Mouse (Mus musculus): ENCODE measurements at regions not wholly inside any gene's neighbourhood (a gene's known extent, or its start where the extent isn't known, plus 50 kb on each side); places are given as distances from the start of the nearest gene placed in this dataset.
A peak's percentile ranks its signal among the peaks of the same experiment; 100 is the strongest.

DNA sequence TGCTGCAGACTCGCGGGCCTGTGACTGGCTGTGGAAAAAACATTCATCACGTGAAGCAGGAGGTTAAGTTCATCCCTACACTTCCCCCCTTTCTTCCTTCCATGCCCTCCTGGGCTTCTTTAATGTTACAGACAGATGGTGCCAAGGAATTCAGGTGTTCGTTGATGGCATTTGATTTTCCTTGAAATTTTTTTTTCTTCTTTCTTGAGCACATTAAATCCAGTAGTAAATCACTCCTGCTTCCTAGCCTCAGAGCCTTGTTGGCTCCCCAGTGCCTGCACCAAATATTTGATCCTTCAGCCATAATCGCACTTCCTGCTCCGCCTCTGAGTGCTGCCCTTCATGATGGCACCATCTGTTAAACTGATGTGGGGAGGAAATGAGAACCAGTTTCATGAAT lies 184.8 kb downstream of the Cmpk2 start:
- Histone ChIP-seq H3K27ac (ENCODE audit: low read depth, low read length) (no peak overlapping the region), H3K9ac (ENCODE audit: low read length) (no peak overlapping the region), H3K9me3 (ENCODE audit: control insufficient read depth, low read length) (no peaks in the 10 kb centered on the region), H3K4me1 (replicated peaks; ENCODE audit: control insufficient read depth, insufficient read depth, low read length) (no peaks in the 10 kb centered on the region), H3K4me3 (ENCODE audit: low read depth, low read length) (no peak overlapping the region), H3K27me3 (ENCODE audit: control insufficient read depth, insufficient read depth, low read length) (no peaks in the 10 kb centered on the region), H3K36me3 (ENCODE audit: control insufficient read depth, insufficient read depth, low read length) (no peaks in the 10 kb centered on the region), H3K4me2 (ENCODE audit: low read depth, low read length, severe bottlenecking) (no peak overlapping the region)
- ATAC-seq (replicated peaks; ENCODE audit: low FRiP score) (no peak), DNase-seq (ENCODE audit: low spot score) (no peak)
- WGBS, result 84% methylated on average over 6 of the region's 6 CpGs

DNA sequence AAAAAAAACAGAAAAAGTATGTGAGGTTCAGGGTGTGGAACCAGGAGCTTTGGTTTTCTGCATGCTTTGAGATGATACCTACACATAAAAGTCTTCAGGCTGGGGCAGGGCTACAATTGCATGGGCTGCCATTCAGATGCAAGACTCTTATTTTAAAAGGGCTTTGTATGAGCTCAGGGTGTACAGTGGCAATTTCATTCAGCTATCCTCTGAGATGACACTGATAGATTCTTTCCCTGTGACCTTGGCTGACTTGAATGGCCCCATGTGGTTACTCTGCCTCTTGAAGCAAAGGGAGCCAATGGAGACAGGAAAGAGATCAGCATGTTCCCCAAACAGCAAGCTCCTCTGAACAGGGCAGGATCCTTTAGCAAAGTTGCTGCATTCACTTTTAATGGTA lies 177.1 kb downstream of the Cmpk2 start:
- H3K9ac ChIP-seq (ENCODE audit: low read length), result no peak overlapping the region
- no peaks in the 10 kb centered on the region for H3K9me3 ChIP-seq (ENCODE audit: control insufficient read depth, low read length)
- H3K4me2 ChIP-seq (ENCODE audit: low read depth, low read length, severe bottlenecking), result no peak overlapping the region
- H3K27ac ChIP-seq (ENCODE audit: low read depth, low read length), result no peak overlapping the region
- no peaks in the 10 kb centered on the region for H3K27me3 ChIP-seq (ENCODE audit: control insufficient read depth, insufficient read depth, low read length)
- H3K4me1 ChIP-seq (replicated peaks; ENCODE audit: control insufficient read depth, insufficient read depth, low read length), result no peaks in the 10 kb centered on the region
- ATAC-seq (replicated peaks; ENCODE audit: low FRiP score), result no peak
- no peaks in the 10 kb centered on the region for H3K36me3 ChIP-seq (ENCODE audit: control insufficient read depth, insufficient read depth, low read length)
- no peak for DNase-seq (ENCODE audit: low spot score)
- H3K4me3 ChIP-seq (ENCODE audit: low read depth, low read length), result no peak overlapping the region

DNA sequence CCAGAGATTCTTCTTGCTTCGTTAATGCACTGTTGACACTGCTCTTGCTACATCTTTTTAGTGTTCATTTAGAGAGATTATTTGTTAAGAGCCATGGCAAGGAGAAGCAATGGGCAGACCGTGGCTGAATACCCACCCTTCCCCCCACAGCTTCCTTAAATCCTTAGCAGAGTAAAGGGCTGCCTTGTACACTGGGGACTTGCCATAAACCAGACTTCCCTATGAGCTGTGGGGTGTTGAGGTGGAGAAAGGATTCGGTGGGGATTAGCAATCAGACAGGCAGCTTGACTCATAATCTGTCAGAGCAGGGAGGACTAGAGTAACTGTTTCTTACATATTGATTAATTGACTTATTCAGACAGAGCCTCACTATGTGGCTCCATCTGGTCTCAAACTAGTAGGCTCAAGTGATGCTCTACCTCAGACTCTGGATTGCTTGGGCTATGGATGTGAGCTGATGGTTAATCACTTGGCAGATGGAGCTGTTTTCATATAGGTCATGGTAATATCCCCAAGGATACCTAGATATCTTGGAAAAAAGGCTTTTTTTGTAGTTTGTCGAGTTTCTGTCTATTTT lies 166.7 kb downstream of the Cmpk2 start:
- Histone ChIP-seq H3K9ac (ENCODE audit: low read length) (no peak overlapping the region), H3K4me2 (ENCODE audit: low read depth, low read length, severe bottlenecking) (no peak overlapping the region), H3K9me3 (ENCODE audit: control insufficient read depth, low read length) (no peaks in the 10 kb centered on the region), H3K36me3 (ENCODE audit: control insufficient read depth, insufficient read depth, low read length) (no peaks in the 10 kb centered on the region), H3K4me1 (replicated peaks; ENCODE audit: control insufficient read depth, insufficient read depth, low read length) (peaks cover 13% of the 10 kb centered on the region; the same call in 1 of the 2 replicates), H3K27me3 (ENCODE audit: control insufficient read depth, insufficient read depth, low read length) (no peaks in the 10 kb centered on the region), H3K27ac (ENCODE audit: low read depth, low read length) (peak overlapping the region; percentile 14; the same call in 1 of the 2 replicates), H3K4me3 (ENCODE audit: low read depth, low read length) (no peak overlapping the region)
- WGBS, result 44% methylated on average over 4 of the region's 4 CpGs
- DNase-seq (ENCODE audit: low spot score), result no peak
- ATAC-seq (replicated peaks; ENCODE audit: low FRiP score), result no peak

DNA sequence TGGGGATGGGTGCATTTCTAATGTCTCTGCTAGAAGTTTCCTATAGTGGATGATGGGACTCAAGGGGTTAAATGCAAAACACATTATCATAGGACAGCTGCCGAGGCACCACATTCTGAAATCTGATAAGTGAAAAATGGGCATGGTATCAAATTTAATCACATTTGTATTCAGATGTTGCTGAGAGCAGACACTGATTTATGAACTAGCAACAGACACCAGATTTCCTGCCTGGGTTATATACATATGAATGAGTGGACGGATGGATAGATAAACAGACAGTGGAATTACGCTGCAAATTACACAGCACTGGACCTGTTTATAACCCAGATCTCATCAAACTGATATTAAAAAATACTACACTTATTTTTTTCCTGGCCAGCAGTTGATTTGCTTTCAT lies 166.2 kb downstream of the Cmpk2 start:
- no peak overlapping the region for H3K4me2 ChIP-seq (ENCODE audit: low read depth, low read length, severe bottlenecking)
- H3K27ac ChIP-seq (ENCODE audit: low read depth, low read length), result peak overlapping the region; percentile 14; the same call in 1 of the 2 replicates
- H3K36me3 ChIP-seq (ENCODE audit: control insufficient read depth, insufficient read depth, low read length), result no peaks in the 10 kb centered on the region
- H3K9me3 ChIP-seq (ENCODE audit: control insufficient read depth, low read length), result no peaks in the 10 kb centered on the region
- 34% methylated on average over 3 of the region's 3 CpGs for WGBS
- DNase-seq (ENCODE audit: low spot score) (no peak), ATAC-seq (replicated peaks; ENCODE audit: low FRiP score) (no peak)
- H3K4me1 ChIP-seq (replicated peaks; ENCODE audit: control insufficient read depth, insufficient read depth, low read length), result peaks cover 13% of the 10 kb centered on the region; the same call in 1 of the 2 replicates
- no peak overlapping the region for H3K4me3 ChIP-seq (ENCODE audit: low read depth, low read length)
- no peaks in the 10 kb centered on the region for H3K27me3 ChIP-seq (ENCODE audit: control insufficient read depth, insufficient read depth, low read length)
- H3K9ac ChIP-seq (ENCODE audit: low read length), result no peak overlapping the region

DNA sequence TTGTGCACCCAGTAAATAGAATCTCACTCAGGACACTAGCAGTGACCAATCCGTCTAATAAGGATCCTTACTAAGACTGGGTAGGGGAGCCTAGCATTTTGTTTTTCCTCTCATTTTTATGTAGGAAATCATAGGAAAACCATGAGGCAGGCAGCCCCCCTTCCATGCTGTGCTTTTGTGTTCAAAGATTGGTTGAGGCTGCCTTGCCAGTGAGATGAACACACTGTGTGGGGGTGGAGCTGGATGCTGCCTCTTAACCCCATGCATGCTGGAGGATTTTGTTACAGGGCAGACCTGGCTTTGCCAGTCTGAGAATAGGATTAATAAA lies 162.8 kb downstream of the Cmpk2 start:
- Histone ChIP-seq H3K9me3 (ENCODE audit: control insufficient read depth, low read length) (no peaks in the 10 kb centered on the region), H3K4me3 (ENCODE audit: low read depth, low read length) (no peak overlapping the region), H3K9ac (ENCODE audit: low read length) (peak overlapping the region; percentile 47; the same call in 1 of the 2 replicates), H3K4me1 (replicated peaks; ENCODE audit: control insufficient read depth, insufficient read depth, low read length) (peaks cover 13% of the 10 kb centered on the region; the same call in 1 of the 2 replicates), H3K27ac (ENCODE audit: low read depth, low read length) (peak overlapping the region; percentile 96), H3K36me3 (ENCODE audit: control insufficient read depth, insufficient read depth, low read length) (no peaks in the 10 kb centered on the region), H3K4me2 (ENCODE audit: low read depth, low read length, severe bottlenecking) (peak overlapping the region; percentile 40; the same call in 1 of the 2 replicates), H3K27me3 (ENCODE audit: control insufficient read depth, insufficient read depth, low read length) (no peaks in the 10 kb centered on the region)
- 3% methylated on average over 1 of the region's 1 CpGs for WGBS
- ATAC-seq (replicated peaks; ENCODE audit: low FRiP score), result peak; percentile 91
- DNase-seq (ENCODE audit: low spot score), result peak; percentile 77

- ATAC-seq (replicated peaks; ENCODE audit: low FRiP score) (peak; percentile 72), DNase-seq (ENCODE audit: low spot score) (peak; percentile 52)
- peak overlapping the region; percentile 96 for H3K27ac ChIP-seq (ENCODE audit: low read depth, low read length)
- no peaks in the 10 kb centered on the region for H3K9me3 ChIP-seq (ENCODE audit: control insufficient read depth, low read length)
- no peaks in the 10 kb centered on the region for H3K27me3 ChIP-seq (ENCODE audit: control insufficient read depth, insufficient read depth, low read length)
- peaks cover 13% of the 10 kb centered on the region; the same call in 1 of the 2 replicates for H3K4me1 ChIP-seq (replicated peaks; ENCODE audit: control insufficient read depth, insufficient read depth, low read length)
- H3K4me3 ChIP-seq (ENCODE audit: low read depth, low read length), result no peak overlapping the region
- H3K4me2 ChIP-seq (ENCODE audit: low read depth, low read length, severe bottlenecking), result peak overlapping the region; percentile 40; the same call in 1 of the 2 replicates
- WGBS, result 4% methylated on average over 4 of the region's 4 CpGs
- H3K9ac ChIP-seq (ENCODE audit: low read length), result peak overlapping the region; percentile 47; the same call in 1 of the 2 replicates
- no peaks in the 10 kb centered on the region for H3K36me3 ChIP-seq (ENCODE audit: control insufficient read depth, insufficient read depth, low read length)
Measured at GRCm38 (mm10) chr12:26631111-26631794, 162.2 kb downstream of the Cmpk2 start.

DNA sequence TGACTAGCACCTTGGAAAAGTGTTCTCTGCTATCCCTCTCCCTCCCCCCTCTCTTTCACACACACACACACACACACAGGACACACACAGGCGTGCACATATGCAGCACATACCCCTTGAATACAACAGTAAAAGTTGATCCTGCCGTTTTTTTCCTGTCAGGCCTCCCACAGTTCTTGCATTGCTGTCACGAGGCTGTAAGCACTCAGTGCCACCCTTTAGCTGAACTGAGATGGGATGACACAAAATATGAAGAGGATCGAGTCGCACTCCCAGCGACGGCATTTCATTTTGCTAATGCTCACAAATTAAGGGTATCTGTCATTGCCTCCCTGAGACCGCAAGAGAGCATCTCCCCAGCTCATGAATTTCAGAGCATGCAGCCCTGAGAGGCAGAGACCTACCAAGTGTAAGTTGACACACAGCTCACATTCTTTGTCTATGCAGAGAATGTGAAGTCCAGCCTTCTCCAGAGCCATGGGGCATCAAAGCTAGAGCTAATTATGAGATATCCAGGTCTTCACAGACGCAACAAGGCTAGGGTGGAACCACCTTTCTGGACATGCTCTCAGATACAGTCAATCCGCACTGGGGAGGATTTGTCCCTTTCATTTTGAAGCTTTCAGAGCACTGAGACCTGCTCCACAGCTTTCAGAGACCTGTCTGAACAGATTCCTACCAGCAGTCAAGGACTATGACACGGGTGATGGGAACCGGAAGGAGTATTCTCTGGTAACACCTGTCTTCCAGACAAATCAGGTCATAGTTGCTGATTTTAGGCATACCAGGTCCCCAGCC lies 152.3 kb downstream of the Cmpk2 start:
- Histone ChIP-seq H3K9ac (ENCODE audit: low read length) (no peak overlapping the region), H3K4me3 (ENCODE audit: low read depth, low read length) (no peak overlapping the region), H3K4me2 (ENCODE audit: low read depth, low read length, severe bottlenecking) (no peak overlapping the region), H3K4me1 (replicated peaks; ENCODE audit: control insufficient read depth, insufficient read depth, low read length) (0 out of 2 replicates have a peak, but pooled peaks cover 2% of the 10 kb centered on the region), H3K27ac (ENCODE audit: low read depth, low read length) (peak overlapping the region; percentile 12; the same call in 1 of the 2 replicates), H3K36me3 (ENCODE audit: control insufficient read depth, insufficient read depth, low read length) (no peaks in the 10 kb centered on the region), H3K9me3 (ENCODE audit: control insufficient read depth, low read length) (no peaks in the 10 kb centered on the region), H3K27me3 (ENCODE audit: control insufficient read depth, insufficient read depth, low read length) (no peaks in the 10 kb centered on the region)
- 84% methylated on average over 12 of the region's 12 CpGs for WGBS
- no peak for ATAC-seq (replicated peaks; ENCODE audit: low FRiP score)
- no peak for DNase-seq (ENCODE audit: low spot score)

- Histone ChIP-seq H3K9me3 (ENCODE audit: control insufficient read depth, low read length) (no peaks in the 10 kb centered on the region), H3K4me1 (replicated peaks; ENCODE audit: control insufficient read depth, insufficient read depth, low read length) (0 out of 2 replicates have a peak, but pooled peaks cover 2% of the 10 kb centered on the region), H3K27me3 (ENCODE audit: control insufficient read depth, insufficient read depth, low read length) (no peaks in the 10 kb centered on the region), H3K4me3 (ENCODE audit: low read depth, low read length) (no peak overlapping the region), H3K9ac (ENCODE audit: low read length) (no peak overlapping the region; the same call in 1 of the 2 replicates), H3K4me2 (ENCODE audit: low read depth, low read length, severe bottlenecking) (no peak overlapping the region), H3K27ac (ENCODE audit: low read depth, low read length) (0 out of 2 replicates have a peak overlapping the region, but pooled peaks have one; percentile 18), H3K36me3 (ENCODE audit: control insufficient read depth, insufficient read depth, low read length) (no peaks in the 10 kb centered on the region)
- DNase-seq (ENCODE audit: low spot score), result no peak
- 71% methylated on average over 8 of the region's 8 CpGs for WGBS
- ATAC-seq (replicated peaks; ENCODE audit: low FRiP score), result no peak
Measured at GRCm38 (mm10) chr12:26620501-26621134, 151.6 kb downstream of the Cmpk2 start.

All from forebrain, embryonic 11.5 days (tissue).